Comparison of ENCODE assay signal across 8 mouse cellular contexts in the genomic region with DNA sequence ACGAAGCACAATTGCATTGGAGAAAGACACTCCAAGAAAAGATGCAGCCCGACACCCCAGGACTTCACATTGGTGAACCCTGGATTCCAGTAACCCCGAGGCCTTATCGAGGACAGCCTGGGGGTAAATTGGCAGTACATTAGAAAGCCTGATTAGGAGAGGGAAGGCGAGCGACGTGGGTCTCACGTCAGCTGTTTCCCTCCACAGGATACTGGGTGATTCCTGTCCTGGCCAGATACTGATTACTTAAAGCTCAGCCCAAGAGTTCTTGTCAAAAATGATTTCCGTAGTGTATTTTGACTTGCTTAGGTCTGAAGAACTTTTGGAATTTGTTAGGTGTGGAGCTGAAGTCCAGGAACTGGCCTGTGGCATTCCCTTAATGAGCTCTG.
DNase-seq lines count a peak whose midpoint lies in the region; ATAC-seq and TF ChIP-seq lines count a peak whose summit lies in the region.

No protein-coding gene starts in this region.

- no peak for TF ChIP-seq POLR2A in lung, adult 2 months (IDR thresholded peaks at IDR 0.05; ENCODE audit: borderline replicate concordance, extremely low read depth, low read depth, low read length)

- H3K4me1 ChIP-seq in lung, adult 2 months (ENCODE audit: control insufficient read depth, insufficient read depth, low read length), result no peaks in the 10 kb centered on the region; the same call in none of the 2 replicates
- H3K4me1 ChIP-seq in heart, embryonic 13.5 days, result peaks cover 15% of the 10 kb centered on the region
- H3K4me1 ChIP-seq in hindbrain, embryonic 13.5 days (replicated peaks), result no peaks in the 10 kb centered on the region
- H3K4me1 ChIP-seq in forebrain, embryonic 15.5 days, result peaks cover 3% of the 10 kb centered on the region; the same call in 1 of the 2 replicates

- H3K27me3 ChIP-seq in heart, embryonic 13.5 days (replicated peaks), result no peaks in the 10 kb centered on the region
- H3K27me3 ChIP-seq in hindbrain, embryonic 13.5 days, result no peaks in the 10 kb centered on the region
- H3K27me3 ChIP-seq in forebrain, embryonic 15.5 days, result no peaks in the 10 kb centered on the region

- no peak for TF ChIP-seq CTCF in lung, adult 2 months (IDR thresholded peaks at IDR 0.05; ENCODE audit: insufficient read depth, low read length)

- H3K9ac ChIP-seq in heart, embryonic 13.5 days, result peak overlapping the region; percentile 66
- H3K9ac ChIP-seq in hindbrain, embryonic 13.5 days, result no peak overlapping the region
- no peak overlapping the region for H3K9ac ChIP-seq in forebrain, embryonic 15.5 days (replicated peaks)

- DNase-seq in lung, adult 18-20 months, result peak; percentile 31 to 42
- DNase-seq in lung, adult 2 months, result no peak
- peak; percentile 46 to 73 for DNase-seq in kidney, postnatal 36 days
- no peak for DNase-seq in ovary, postnatal 36 days (ENCODE audit: low spot score)

- H3K4me3 ChIP-seq in lung, adult 2 months (replicated peaks; ENCODE audit: extremely low read depth, low read depth, low read length), result no peak overlapping the region
- peak overlapping the region; percentile 13; the same call in 1 of the 2 replicates for H3K4me3 ChIP-seq in heart, embryonic 13.5 days
- no peak overlapping the region for H3K4me3 ChIP-seq in hindbrain, embryonic 13.5 days
- H3K4me3 ChIP-seq in forebrain, embryonic 15.5 days, result no peak overlapping the region

- H3K9me3 ChIP-seq in heart, embryonic 13.5 days, result no peaks in the 10 kb centered on the region
- H3K9me3 ChIP-seq in hindbrain, embryonic 13.5 days, result no peaks in the 10 kb centered on the region
- H3K9me3 ChIP-seq in forebrain, embryonic 15.5 days, result no peaks in the 10 kb centered on the region

- ATAC-seq in heart, embryonic 13.5 days (ENCODE audit: extremely low read depth, insufficient number of reproducible peaks, low FRiP score, low TSS enrichment), result no peak
- peak; percentile 54 for ATAC-seq in megakaryocyte progenitor cell, adult 5-6 weeks (replicated peaks; ENCODE audit: poor library complexity)
- no peak for ATAC-seq in hindbrain, embryonic 13.5 days (ENCODE audit: low FRiP score)
- no peak for ATAC-seq in forebrain, embryonic 15.5 days (replicated peaks)

- H3K4me2 ChIP-seq in heart, embryonic 13.5 days, result peak overlapping the region; percentile 61
- no peak overlapping the region for H3K4me2 ChIP-seq in hindbrain, embryonic 13.5 days
- H3K4me2 ChIP-seq in forebrain, embryonic 15.5 days (replicated peaks), result no peak overlapping the region

- no peaks in the 10 kb centered on the region for H3K36me3 ChIP-seq in heart, embryonic 13.5 days
- no peaks in the 10 kb centered on the region for H3K36me3 ChIP-seq in hindbrain, embryonic 13.5 days
- H3K36me3 ChIP-seq in forebrain, embryonic 15.5 days, result no peaks in the 10 kb centered on the region

- WGBS in lung, adult 2 months, result 30% methylated on average over 9 of the region's 9 CpGs
- 18% methylated on average over 9 of the region's 9 CpGs for WGBS in heart, embryonic 13.5 days
- 59% methylated on average over 9 of the region's 9 CpGs for WGBS in hindbrain, embryonic 13.5 days
- WGBS in forebrain, embryonic 15.5 days, result 62% methylated on average over 9 of the region's 9 CpGs

- H3K27ac ChIP-seq in heart, embryonic 13.5 days (replicated peaks), result peak overlapping the region; percentile 48; the same call in 1 of the 2 replicates
- no peak overlapping the region for H3K27ac ChIP-seq in hindbrain, embryonic 13.5 days
- no peak overlapping the region for H3K27ac ChIP-seq in forebrain, embryonic 15.5 days (replicated peaks)

Comparison
In these comparisons a context has a peak if more than half of its experiments do, and no peak if none do; other contexts are left out.
1. DNase-seq: peak in lung, adult 18-20 months (2 of 2) and kidney, postnatal 36 days (2 of 2); none in lung, adult 2 months (single experiment) and ovary, postnatal 36 days (single experiment).